Mouse (Mus musculus) neural tube, embryonic 13.5 days (tissue): ENCODE data around the gene Tnnt3. TPM values are rescaled to one million over a fixed set of nuclear protein-coding genes. Genes with fewer than 3 reads are reported as not detected.

Experiments
- ATAC-seq: fragments of 200-750 bp; cut with Nextera tagmentation; 2 replicates; pipeline ENCODE4 v1.8.0; 2017; ENCODE audit warnings: low read depth, mild to moderate bottlenecking, moderate TSS enrichment, moderate library complexity
- H3K27ac ChIP-seq: fragments of 300-500 bp; sonication (generic); replicated peaks from 2 replicates; pipeline ENCODE4 v1.5.1; 2015; ENCODE audit warnings: moderate library complexity, mild to moderate bottlenecking, inconsistent platforms
- H3K27me3 ChIP-seq: fragments of 300-500 bp; sonication (generic); 2 replicates; pipeline ENCODE4 v1.6.1; 2015; ENCODE audit warnings: mild to moderate bottlenecking, inconsistent platforms
- H3K36me3 ChIP-seq: fragments of 300-500 bp; sonication (generic); 2 replicates; pipeline ENCODE4 v1.6.1; 2015; ENCODE audit warnings: mild to moderate bottlenecking, inconsistent platforms
- H3K4me1 ChIP-seq: fragments of 300-500 bp; sonication (generic); replicated peaks from 2 replicates; pipeline ENCODE4 v1.6.1; 2015; ENCODE audit warnings: inconsistent platforms
- H3K4me2 ChIP-seq: fragments of 300-500 bp; sonication (generic); 2 replicates; pipeline ENCODE4 v1.6.1; 2015; ENCODE audit warnings: inconsistent platforms, mild to moderate bottlenecking, moderate library complexity
- H3K4me3 ChIP-seq: fragments of 300-500 bp; sonication (generic); 2 replicates; pipeline ENCODE4 v1.5.1; 2015; ENCODE audit warnings: mild to moderate bottlenecking, inconsistent platforms
- H3K9ac ChIP-seq: fragments of 300-500 bp; sonication (generic); 2 replicates; pipeline ENCODE4 v1.6.1; 2015; ENCODE audit warnings: moderate library complexity, mild to moderate bottlenecking, inconsistent platforms
- H3K9me3 ChIP-seq: fragments of 300-500 bp; sonication (generic); 2 replicates; pipeline ENCODE4 v1.6.1; 2016; ENCODE audit warnings: inconsistent platforms
- WGBS: fragments of 180-500 bp; shearing (Covaris S2); methylation state at CpG from one replicate; pipeline ENCODE4 v1.1.7; 2015; 5-methylcytosine and 5-hydroxymethylcytosine counted together
- polyA plus RNA-seq: library from polyadenylated mRNA; unstranded; fragments of >200 nt; fragmentation: Nextera tagmentation; extraction: Ambion mirVana; gene quantifications from 2 replicates; pipeline ENCODE4 v1.2.1, GENCODE M21; 2015

Tnnt3 gene
- polyA plus RNA-seq, 1 experiment from 2014 or later = 2.4 TPM

DNA sequence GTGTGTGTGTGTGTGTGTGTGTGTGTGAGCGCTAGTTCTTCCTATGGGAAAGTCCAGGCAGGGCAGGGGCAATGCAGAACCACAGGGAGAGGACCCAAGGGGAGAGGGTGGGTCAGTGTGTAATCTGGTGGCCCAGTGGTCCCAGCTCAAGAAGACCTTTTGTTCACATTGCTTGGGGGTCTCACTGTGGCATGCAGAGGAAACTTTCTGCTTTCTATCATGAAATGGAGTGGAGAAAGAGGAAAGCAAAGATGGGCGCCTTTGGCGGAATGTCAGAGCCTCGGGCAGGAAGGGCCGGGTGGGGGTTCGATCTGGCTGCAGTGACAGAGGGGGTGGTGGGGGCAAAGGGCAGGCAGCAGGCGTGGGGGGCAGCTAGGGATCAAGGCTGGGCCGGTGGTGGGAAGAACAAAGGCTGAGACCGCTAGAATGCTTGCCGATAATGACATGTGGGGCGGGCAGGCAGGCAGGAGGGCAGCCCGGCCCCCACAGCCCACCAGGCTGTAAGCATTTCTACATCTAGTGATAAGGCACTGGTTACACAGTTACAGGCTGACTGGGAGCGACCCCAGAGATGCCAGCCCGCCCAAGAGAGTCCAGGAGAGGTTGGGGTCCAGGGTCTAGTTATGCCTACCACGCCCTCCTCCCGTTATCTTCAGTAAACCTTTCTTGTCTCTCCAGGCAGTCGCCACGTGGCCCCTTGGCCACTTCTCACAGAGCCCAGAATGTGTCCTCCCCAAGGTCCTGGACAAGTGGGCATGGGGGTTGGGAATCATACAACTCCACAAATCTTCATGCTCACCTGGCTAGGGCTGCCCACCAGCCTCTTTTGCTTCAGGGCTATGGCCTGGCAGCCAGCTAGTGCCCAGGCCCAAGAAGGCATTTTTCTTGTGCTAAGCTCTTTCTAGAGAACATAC lies 62.6 kb downstream of the Tnnt3 start:
- H3K27ac ChIP-seq = no peak overlapping the region
- no peak overlapping the region for H3K9ac ChIP-seq
- no peak overlapping the region for H3K4me3 ChIP-seq
- H3K9me3 ChIP-seq = no peaks in the 10 kb centered on the region
- ATAC-seq = no peak
- no peak overlapping the region for H3K4me2 ChIP-seq
- no peaks in the 10 kb centered on the region for H3K27me3 ChIP-seq
- no peaks in the 10 kb centered on the region for H3K36me3 ChIP-seq
- 38% methylated on average over 18 of the region's 18 CpGs for WGBS
- peaks cover 39% of the 10 kb centered on the region for H3K4me1 ChIP-seq

GRCm38 (mm10) chr7:142561856-142562404 lies 63.3 kb downstream of the Tnnt3 start:
- no peaks in the 10 kb centered on the region for H3K36me3 ChIP-seq
- H3K4me3 ChIP-seq = no peak overlapping the region
- H3K27me3 ChIP-seq = no peaks in the 10 kb centered on the region
- 67% methylated on average over 4 of the region's 4 CpGs for WGBS
- H3K4me1 ChIP-seq = peaks cover 39% of the 10 kb centered on the region
- no peak overlapping the region for H3K4me2 ChIP-seq
- no peaks in the 10 kb centered on the region for H3K9me3 ChIP-seq
- no peak overlapping the region for H3K27ac ChIP-seq
- no peak overlapping the region for H3K9ac ChIP-seq
- ATAC-seq = no peak

- Histone ChIP-seq H3K9me3 (no peaks in the 10 kb centered on the region), H3K27ac (no peak overlapping the region), H3K4me2 (no peak overlapping the region), H3K4me3 (no peak overlapping the region), H3K4me1 (peaks cover 39% of the 10 kb centered on the region), H3K9ac (no peak overlapping the region), H3K36me3 (no peaks in the 10 kb centered on the region), H3K27me3 (no peaks in the 10 kb centered on the region)
- WGBS = 25% methylated on average over 6 of the region's 6 CpGs
- ATAC-seq = no peak
These were observed 64.5 kb downstream of the Tnnt3 start for GRCm38 (mm10) chr7:142563168-142563567.

DNA sequence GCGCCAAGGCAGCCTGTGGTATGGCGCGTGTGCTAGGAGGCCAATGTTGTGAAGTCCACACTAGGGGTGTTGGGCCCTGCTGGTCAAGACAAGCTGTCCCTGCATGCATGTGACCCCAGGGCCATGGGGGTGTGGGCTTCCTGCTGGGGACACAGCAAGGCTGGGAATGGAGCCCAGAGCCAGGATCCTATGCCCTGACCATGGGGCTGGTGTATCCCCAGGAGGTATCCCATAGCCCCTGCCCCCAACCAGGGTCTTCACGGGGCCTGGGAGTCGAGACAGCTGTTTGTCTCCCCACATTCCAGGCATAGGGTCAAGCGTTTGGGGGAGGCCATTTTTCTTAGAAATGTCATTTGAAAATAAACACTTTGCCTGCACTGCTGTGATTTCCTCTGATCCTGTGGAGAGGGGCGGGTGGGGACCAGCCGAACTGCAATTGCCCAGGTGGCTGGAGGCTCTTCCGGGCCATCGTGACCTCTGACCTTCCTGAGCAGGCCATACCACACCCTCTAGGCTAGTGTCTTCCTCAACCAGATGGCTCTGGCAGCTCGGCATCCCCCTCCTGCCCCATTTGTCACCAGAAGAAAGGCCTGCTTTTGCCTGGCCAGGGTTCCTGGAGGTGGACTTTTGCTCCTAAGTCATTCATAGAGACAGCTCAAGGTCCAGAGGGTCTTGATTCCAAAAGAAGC lies 66.5 kb downstream of the Tnnt3 start:
- Histone ChIP-seq H3K4me3 (no peak overlapping the region), H3K27ac (no peak overlapping the region), H3K27me3 (no peaks in the 10 kb centered on the region), H3K4me1 (peaks cover 51% of the 10 kb centered on the region), H3K9me3 (no peaks in the 10 kb centered on the region), H3K4me2 (no peak overlapping the region), H3K36me3 (no peaks in the 10 kb centered on the region), H3K9ac (no peak overlapping the region)
- WGBS = 44% methylated on average over 11 of the region's 11 CpGs
- no peak for ATAC-seq

Other genes starting within 250 kb of the Tnnt3 start
- not detected in 2 replicates for gene Gm2431, start 240.5 kb upstream of the Tnnt3 start, polyA plus RNA-seq
- gene Gm4559, start 224.5 kb upstream of the Tnnt3 start, polyA plus RNA-seq = not detected in 2 replicates
- not detected in 2 replicates for gene Krtap5-1, start 201.7 kb upstream of the Tnnt3 start, polyA plus RNA-seq
- not detected in 2 replicates for gene Krtap5-4, start 195.3 kb upstream of the Tnnt3 start, polyA plus RNA-seq
- 2.5 and 3.0 TPM in 2 replicates for gene Ifitm10, start 125.1 kb upstream of the Tnnt3 start, polyA plus RNA-seq
- gene Gm49369, start 116.2 kb upstream of the Tnnt3 start, polyA plus RNA-seq = 1.9 TPM in 1 of 2 replicates, not detected in the other
- gene Ctsd, start 110.8 kb upstream of the Tnnt3 start, polyA plus RNA-seq = 282 and 288 TPM in 2 replicates
- 0.39 TPM in 1 of 2 replicates, not detected in the other for gene Syt8, start 64.0 kb upstream of the Tnnt3 start, polyA plus RNA-seq
- 2.2 and 8.9 TPM in 2 replicates for gene Tnni2, start 57.0 kb upstream of the Tnnt3 start, polyA plus RNA-seq
- 9.3 and 15.8 TPM in 2 replicates for gene Lsp1, start 38.0 kb upstream of the Tnnt3 start, polyA plus RNA-seq
- gene Mrpl23, start 33.9 kb downstream of the Tnnt3 start, polyA plus RNA-seq = 14.0 and 14.8 TPM in 2 replicates
- gene Igf2, start 168.0 kb downstream of the Tnnt3 start, polyA plus RNA-seq = 203 and 254 TPM in 2 replicates
- gene Gm49394, start 171.1 kb downstream of the Tnnt3 start, polyA plus RNA-seq = not detected in 2 replicates
- not detected in 2 replicates for gene Ins2, start 244.5 kb downstream of the Tnnt3 start, polyA plus RNA-seq